16 mouse cellular contexts compared by ENCODE assay signal in the genomic region with DNA sequence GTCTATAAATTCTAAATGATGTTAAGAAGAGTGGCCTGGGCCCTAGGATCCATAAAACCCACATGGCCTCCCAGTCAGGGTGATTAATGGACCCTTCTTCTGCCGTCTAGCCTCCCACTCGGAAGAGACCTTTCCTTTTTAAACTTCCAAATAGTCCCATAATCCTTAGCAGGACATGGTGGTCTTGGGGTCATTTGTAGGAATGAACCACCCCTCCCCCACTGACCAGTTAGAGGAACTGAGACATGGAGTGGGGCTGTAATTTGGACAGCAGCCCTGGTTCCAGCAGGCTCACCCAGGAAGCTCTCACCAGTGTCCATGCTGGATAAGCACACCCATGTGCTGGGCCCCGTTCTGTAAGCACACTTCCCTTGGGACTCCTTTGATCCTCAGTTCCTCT. TPM values are rescaled to one million over a fixed set of nuclear protein-coding genes. Genes with fewer than 3 reads are reported as not detected.
"Had no signal": no experiment of that assay in that cellular context is flagged by ENCODE, and none has a peak within 500 bp of the region (broad histone marks: within the 10 kb centered on the region; RNA-seq: fewer than 3 reads in every experiment).

No protein-coding gene starts in this region.

- H3K4me1 ChIP-seq: intestine, embryonic 15.5 days; limb, embryonic 13.5 days; midbrain, embryonic 15.5 days had no signal

- H3K9me3 ChIP-seq: intestine, embryonic 15.5 days; limb, embryonic 13.5 days; midbrain, embryonic 15.5 days; neural tube, embryonic 12.5 days had no signal

- DNase-seq: lung, adult 18-20 months; lung, postnatal 4 days; thymus, postnatal 4 days had no signal

- H3K4me3 ChIP-seq: intestine, embryonic 15.5 days; layer of hippocampus, adult 2 months; limb, embryonic 13.5 days; midbrain, embryonic 15.5 days; neural tube, embryonic 12.5 days had no signal

- H3K4me2 ChIP-seq: intestine, embryonic 15.5 days; limb, embryonic 13.5 days; midbrain, embryonic 11.5 days; midbrain, embryonic 15.5 days; neural tube, embryonic 12.5 days had no signal

- H3K36me3 ChIP-seq: intestine, embryonic 15.5 days; limb, embryonic 13.5 days; midbrain, embryonic 15.5 days; neural tube, embryonic 12.5 days had no signal

- H3K27ac ChIP-seq: intestine, embryonic 15.5 days; limb, embryonic 13.5 days; liver, embryonic 14.5 days; midbrain, embryonic 15.5 days; neural tube, embryonic 12.5 days; stomach, postnatal 0 days had no signal

- H3K27me3 ChIP-seq: intestine, embryonic 15.5 days; limb, embryonic 13.5 days; midbrain, embryonic 15.5 days; neural tube, embryonic 12.5 days had no signal

- H3K9ac ChIP-seq: intestine, embryonic 15.5 days; limb, embryonic 13.5 days; liver, embryonic 14.5 days; midbrain, embryonic 15.5 days; neural tube, embryonic 12.5 days had no signal

- ATAC-seq: intestine, embryonic 15.5 days; lung, postnatal 0 days; midbrain, embryonic 15.5 days had no signal

RNA-seq across cellular contexts. Expression of a gene that starts 14.6 kb away (rescaled TPM):
- total RNA-seq: liver, adult 2 months; megakaryocyte, adult 5-6 weeks; monocyte, adult 5-6 weeks; neutrophil, adult 5-6 weeks had no signal
- polyA plus RNA-seq: liver, adult 2 months had no signal
